In genomic region chr14:122759890-122760289, GRCm38 (mm10) we compare ENCODE assay signal across 25 mouse cellular contexts.
DNase-seq lines count a peak whose midpoint lies in the region; ATAC-seq and TF ChIP-seq lines count a peak whose summit lies in the region.
"Had no signal": no experiment of that assay in that cellular context is flagged by ENCODE, and none has a peak within 500 bp of the region (broad histone marks: within the 10 kb centered on the region; RNA-seq: fewer than 3 reads in every experiment).

No protein-coding gene starts in this region.

- peak; percentile 64; the same call in 1 of the 2 replicates for ATAC-seq in forebrain, embryonic 12.5 days (ENCODE audit: low FRiP score)
- ATAC-seq in forebrain, postnatal 0 days, result no peak
- ATAC-seq in forebrain, embryonic 16.5 days, result 0 out of 2 replicates have a peak, but pooled peaks have one; percentile 54
- ATAC-seq: hindbrain, embryonic 16.5 days; intestine, embryonic 15.5 days had no signal

- H3K36me3 ChIP-seq in forebrain, embryonic 12.5 days (replicated peaks), result no peaks in the 10 kb centered on the region
- H3K36me3 ChIP-seq in forebrain, postnatal 0 days (ENCODE audit: insufficient read depth), result no peaks in the 10 kb centered on the region
- no peaks in the 10 kb centered on the region for H3K36me3 ChIP-seq in forebrain, embryonic 16.5 days (ENCODE audit: control insufficient read depth, insufficient read depth)
- no peaks in the 10 kb centered on the region for H3K36me3 ChIP-seq in forebrain, embryonic 10.5 days (replicated peaks)
- H3K36me3 ChIP-seq: G1E; hindbrain, embryonic 10.5 days; hindbrain, embryonic 13.5 days; intestine, embryonic 15.5 days had no signal

- H3K4me1 ChIP-seq in forebrain, embryonic 12.5 days, result peaks cover 12% of the 10 kb centered on the region
- H3K4me1 ChIP-seq in forebrain, postnatal 0 days (ENCODE audit: insufficient read depth), result peaks cover 6% of the 10 kb centered on the region; the same call in 1 of the 2 replicates
- H3K4me1 ChIP-seq in forebrain, embryonic 16.5 days (replicated peaks; ENCODE audit: control insufficient read depth, insufficient read depth, low read length), result peaks cover 6% of the 10 kb centered on the region; the same call in 1 of the 2 replicates
- peaks cover 14% of the 10 kb centered on the region for H3K4me1 ChIP-seq in forebrain, embryonic 10.5 days
- H3K4me1 ChIP-seq: intestine, embryonic 15.5 days had no signal

- H3K9me3 ChIP-seq in forebrain, embryonic 12.5 days, result no peaks in the 10 kb centered on the region
- no peaks in the 10 kb centered on the region for H3K9me3 ChIP-seq in forebrain, postnatal 0 days (ENCODE audit: low read length)
- H3K9me3 ChIP-seq in forebrain, embryonic 16.5 days (ENCODE audit: control insufficient read depth, low read length), result no peaks in the 10 kb centered on the region
- H3K9me3 ChIP-seq in forebrain, embryonic 10.5 days, result no peaks in the 10 kb centered on the region
- H3K9me3 ChIP-seq: G1E; hindbrain, embryonic 10.5 days; hindbrain, embryonic 13.5 days; intestine, embryonic 15.5 days had no signal

- no peak overlapping the region for H3K4me3 ChIP-seq in forebrain, embryonic 12.5 days (replicated peaks)
- no peak overlapping the region for H3K4me3 ChIP-seq in forebrain, postnatal 0 days (ENCODE audit: low read depth, low read length)
- no peak overlapping the region for H3K4me3 ChIP-seq in forebrain, embryonic 16.5 days (replicated peaks; ENCODE audit: low read length)
- no peak overlapping the region for H3K4me3 ChIP-seq in forebrain, embryonic 10.5 days
- H3K4me3 ChIP-seq: heart, adult 2 months; hindbrain, embryonic 10.5 days; hindbrain, embryonic 13.5 days; intestine, embryonic 15.5 days had no signal

- no peak overlapping the region for H3K9ac ChIP-seq in forebrain, embryonic 12.5 days
- H3K9ac ChIP-seq in forebrain, postnatal 0 days, result no peak overlapping the region
- no peak overlapping the region for H3K9ac ChIP-seq in forebrain, embryonic 16.5 days (replicated peaks; ENCODE audit: low read depth, low read length)
- H3K9ac ChIP-seq: hindbrain, embryonic 13.5 days; intestine, embryonic 15.5 days had no signal

- no peak overlapping the region for H3K4me2 ChIP-seq in forebrain, embryonic 12.5 days
- H3K4me2 ChIP-seq in forebrain, postnatal 0 days (ENCODE audit: low read depth), result no peak overlapping the region
- H3K4me2 ChIP-seq in forebrain, embryonic 16.5 days (ENCODE audit: low read length), result no peak overlapping the region
- H3K4me2 ChIP-seq: heart, embryonic 11.5 days; hindbrain, embryonic 13.5 days; intestine, embryonic 15.5 days had no signal

- WGBS in forebrain, embryonic 12.5 days, result 46% methylated on average over 3 of the region's 3 CpGs
- WGBS in forebrain, postnatal 0 days, result 24% methylated on average over 3 of the region's 3 CpGs
- 17% methylated on average over 3 of the region's 3 CpGs for WGBS in forebrain, embryonic 16.5 days
- WGBS in forebrain, embryonic 10.5 days, result 83% methylated on average over 3 of the region's 3 CpGs

- no peak for TF ChIP-seq CTCF in forebrain, postnatal 0 days (IDR thresholded peaks at IDR 0.05; ENCODE audit: low read depth)
- TF ChIP-seq CTCF in brain, embryonic 14.5 days (IDR thresholded peaks at IDR 0.05; ENCODE audit: borderline replicate concordance, extremely low read depth, insufficient read depth, insufficient read length), result no peak

- no peak for TF ChIP-seq POLR2A in brain, embryonic 14.5 days (IDR thresholded peaks at IDR 0.05; ENCODE audit: borderline replicate concordance, extremely low read depth, insufficient read depth, insufficient read length, poor library complexity, severe bottlenecking)

- H3K27me3 ChIP-seq in forebrain, embryonic 12.5 days, result no peaks in the 10 kb centered on the region
- no peaks in the 10 kb centered on the region for H3K27me3 ChIP-seq in forebrain, postnatal 0 days (ENCODE audit: insufficient read depth, low read length)
- H3K27me3 ChIP-seq in forebrain, embryonic 16.5 days (replicated peaks; ENCODE audit: control insufficient read depth, insufficient read depth, low read length), result no peaks in the 10 kb centered on the region
- no peaks in the 10 kb centered on the region for H3K27me3 ChIP-seq in forebrain, embryonic 10.5 days (ENCODE audit: poor library complexity, severe bottlenecking)
- H3K27me3 ChIP-seq: CH12.LX; hindbrain, embryonic 13.5 days; intestine, embryonic 15.5 days had no signal

- DNase-seq in forebrain, postnatal 0 days, result no peak
- no peak for DNase-seq in forebrain, embryonic 10.5 days (ENCODE audit: extremely low spot score, low spot score)
- DNase-seq in brain, embryonic 14.5 days (ENCODE audit: low read depth), result peak; percentile 61
- no peak for DNase-seq in lung, adult 18-20 months
- no peak for DNase-seq in heart, adult 18-20 months
- DNase-seq: adrenal gland, adult 2 months; adrenal gland, postnatal 14 days; B cell, adult 2 months; cerebellum, adult 11-12 months; cerebellum, adult 8-10 months; cerebellum, postnatal 10 days; cerebellum, postnatal 36 days; gastrocnemius, postnatal 25 days; heart, adult 2 months; heart, postnatal 36 days; kidney, adult 11 months had no signal

- no peak overlapping the region for H3K27ac ChIP-seq in forebrain, embryonic 12.5 days
- H3K27ac ChIP-seq in forebrain, postnatal 0 days (ENCODE audit: low read depth, low read length), result no peak overlapping the region
- H3K27ac ChIP-seq in forebrain, embryonic 16.5 days (ENCODE audit: low read length), result no peak overlapping the region
- no peak overlapping the region for H3K27ac ChIP-seq in forebrain, embryonic 10.5 days
- H3K27ac ChIP-seq: heart, adult 2 months; hindbrain, embryonic 10.5 days; hindbrain, embryonic 13.5 days; intestine, embryonic 15.5 days had no signal
